Mouse (Mus musculus) lung, postnatal 0 days (tissue): Measurements from ENCODE around the gene Rb1. TPM values are rescaled to one million over a fixed set of nuclear protein-coding genes. Genes with fewer than 3 reads are reported as not detected.

ENCODE experiments used
- ATAC-seq: fragments of 200-750 bp; cut with Nextera tagmentation; 2 replicates; pipeline ENCODE4 v1.8.0; 2017; ENCODE audit warnings: moderate library complexity
- DNase-seq: peaks from one replicate; pipeline ENCODE4 v3.0.0-alpha.2; 2016; ENCODE audit warnings: low spot score
- H3K27ac ChIP-seq: fragments of 300-500 bp; sonication (generic); 2 replicates; pipeline ENCODE4 v1.5.1; 2014; ENCODE audit warnings: antibody characterized with exemption, mild to moderate bottlenecking, low read length, mixed read lengths
- H3K27me3 ChIP-seq: fragments of 300-500 bp; sonication (generic); replicated peaks from 2 replicates; pipeline ENCODE4 v1.6.1; 2014; ENCODE audit warnings: low read length, mixed read lengths; ENCODE audit not compliant: insufficient read depth
- H3K36me3 ChIP-seq: fragments of 300-500 bp; sonication (generic); 2 replicates; pipeline ENCODE4 v1.6.1; 2014; ENCODE audit warnings: low read length, mixed read lengths; ENCODE audit not compliant: insufficient read depth
- H3K4me1 ChIP-seq: fragments of 300-500 bp; sonication (generic); 2 replicates; pipeline ENCODE4 v1.6.1; 2014; ENCODE audit warnings: antibody characterized with exemption, low read depth, low read length, mixed read lengths; ENCODE audit not compliant: insufficient read depth
- H3K4me2 ChIP-seq: fragments of 300-500 bp; sonication (generic); replicated peaks from 2 replicates; pipeline ENCODE4 v1.6.1; 2014; ENCODE audit warnings: low read depth, mild to moderate bottlenecking, low read length, moderate library complexity, mixed read lengths
- H3K4me3 ChIP-seq: fragments of 300-500 bp; sonication (generic); 2 replicates; pipeline ENCODE4 v1.5.1; 2014; ENCODE audit warnings: low read depth, low read length
- H3K9ac ChIP-seq: fragments of 300-500 bp; sonication (generic); replicated peaks from 2 replicates; pipeline ENCODE4 v1.6.1; 2014; ENCODE audit warnings: low read depth, mild to moderate bottlenecking
- H3K9me3 ChIP-seq: fragments of 300-500 bp; sonication (generic); 2 replicates; pipeline ENCODE4 v1.6.1; 2016; ENCODE audit warnings: low read length, mixed read lengths
- CTCF ChIP-seq: IDR thresholded peaks from 2 replicates; pipeline ENCODE4 v1.5.1; 2016; ENCODE audit warnings: antibody characterized with exemption, mild to moderate bottlenecking
- EP300 ChIP-seq: IDR thresholded peaks from 2 replicates; pipeline ENCODE4 v1.6.1; 2016; ENCODE audit warnings: antibody characterized with exemption, mild to moderate bottlenecking, control low read depth
- WGBS: fragments of 180-500 bp; shearing (Covaris S2); extraction: QIAGEN DNeasy Blood & Tissue Kit; methylation state at CpG from one replicate; pipeline ENCODE4 v1.1.7; 2014; 5-methylcytosine and 5-hydroxymethylcytosine counted together
- polyA plus RNA-seq: library from polyadenylated mRNA; unstranded; fragments of >200 nt; fragmentation: Nextera tagmentation; extraction: Ambion mirVana; gene quantifications from 2 replicates; pipeline ENCODE4 v1.2.1, GENCODE M21; 2015

Gene Rb1
- polyA plus RNA-seq, 1 experiment from 2014 or later, result 14.7 TPM

- no peak overlapping the region for H3K27ac ChIP-seq
- 0 out of 2 replicates have a peak, but pooled peaks cover 3% of the 10 kb centered on the region for H3K4me1 ChIP-seq
- WGBS, result 81% methylated on average over 4 of the region's 4 CpGs
- no peaks in the 10 kb centered on the region for H3K9me3 ChIP-seq
- no peak for DNase-seq
- H3K4me3 ChIP-seq, result no peak overlapping the region
- H3K9ac ChIP-seq, result no peak overlapping the region
- no peak for ATAC-seq
- TF ChIP-seq EP300 (no peak), CTCF (no peak)
- H3K27me3 ChIP-seq, result no peaks in the 10 kb centered on the region
- H3K36me3 ChIP-seq, result no peaks in the 10 kb centered on the region
- no peak overlapping the region for H3K4me2 ChIP-seq
Measured at GRCm38 (mm10) chr14:73145531-73145930, 180.1 kb downstream of the Rb1 start.

GRCm38 (mm10) chr14:73143710-73144420, 181.8 kb downstream of the Rb1 start:
- 30% methylated on average over 25 of the region's 25 CpGs for WGBS
- TF ChIP-seq EP300 (no peak), CTCF (no peak)
- ATAC-seq, result no peak; the same call in 1 of the 2 replicates

GRCm38 (mm10) chr14:73142896-73143709, 182.5 kb downstream of the Rb1 start:
- under 1% methylated on average over 25 of the region's 88 CpGs for WGBS

More at GRCm38 (mm10) chr14:73143710-73144420, 181.8 kb downstream of the Rb1 start:
- Histone ChIP-seq H3K9me3 (no peaks in the 10 kb centered on the region), H3K4me1 (0 out of 2 replicates have a peak, but pooled peaks cover 3% of the 10 kb centered on the region), H3K4me2 (peak overlapping the region; percentile 85), H3K27me3 (no peaks in the 10 kb centered on the region), H3K36me3 (no peaks in the 10 kb centered on the region), H3K27ac (peak overlapping the region; percentile 98), H3K4me3 (peak overlapping the region; percentile 75), H3K9ac (peak overlapping the region; percentile 98)
- DNase-seq, result peak; percentile 7

GRCm38 (mm10) chr14:73142421-73142895, 183.2 kb downstream of the Rb1 start:
- Histone ChIP-seq H3K9me3 (no peaks in the 10 kb centered on the region), H3K27me3 (no peaks in the 10 kb centered on the region), H3K4me1 (0 out of 2 replicates have a peak, but pooled peaks cover 3% of the 10 kb centered on the region), H3K27ac (peak overlapping the region; percentile 98), H3K9ac (peak overlapping the region; percentile 98), H3K4me3 (peak overlapping the region; percentile 75), H3K4me2 (peak overlapping the region; percentile 85), H3K36me3 (no peaks in the 10 kb centered on the region)
- no peak; the same call in 1 of the 2 replicates for ATAC-seq
- 2% methylated on average over 11 of the region's 11 CpGs for WGBS
- peak; percentile 50 for DNase-seq
- TF ChIP-seq CTCF (no peak), EP300 (no peak)

More at GRCm38 (mm10) chr14:73142896-73143709, 182.5 kb downstream of the Rb1 start:
- Histone ChIP-seq H3K9ac (peak overlapping the region; percentile 98), H3K27me3 (no peaks in the 10 kb centered on the region), H3K9me3 (no peaks in the 10 kb centered on the region), H3K27ac (peak overlapping the region; percentile 98), H3K4me3 (peak overlapping the region; percentile 75), H3K36me3 (no peaks in the 10 kb centered on the region), H3K4me1 (0 out of 2 replicates have a peak, but pooled peaks cover 3% of the 10 kb centered on the region), H3K4me2 (peak overlapping the region; percentile 85)
- ATAC-seq, result peak; percentile 94
- peak; percentile 86 for DNase-seq
- TF ChIP-seq CTCF (no peak; the same call in none of the 2 replicates), EP300 (no peak)

GRCm38 (mm10) chr14:73141800-73142199, 183.8 kb downstream of the Rb1 start:
- WGBS, result 84% methylated on average over 3 of the region's 3 CpGs

GRCm38 (mm10) chr14:73139866-73140265, 185.8 kb downstream of the Rb1 start:
- Histone ChIP-seq H3K9ac (no peak overlapping the region), H3K36me3 (no peaks in the 10 kb centered on the region), H3K4me2 (no peak overlapping the region), H3K27me3 (no peaks in the 10 kb centered on the region), H3K27ac (no peak overlapping the region), H3K4me3 (no peak overlapping the region), H3K4me1 (0 out of 2 replicates have a peak, but pooled peaks cover 3% of the 10 kb centered on the region), H3K9me3 (no peaks in the 10 kb centered on the region)
- ATAC-seq (no peak), DNase-seq (no peak)
- WGBS, result 36% methylated on average over 5 of the region's 5 CpGs
- TF ChIP-seq CTCF, result no peak
- no peak for TF ChIP-seq EP300

More at GRCm38 (mm10) chr14:73141800-73142199, 183.8 kb downstream of the Rb1 start:
- Histone ChIP-seq H3K9ac (no peak overlapping the region), H3K4me3 (no peak overlapping the region), H3K9me3 (no peaks in the 10 kb centered on the region), H3K27ac (no peak overlapping the region), H3K36me3 (no peaks in the 10 kb centered on the region), H3K4me1 (0 out of 2 replicates have a peak, but pooled peaks cover 3% of the 10 kb centered on the region), H3K4me2 (no peak overlapping the region), H3K27me3 (no peaks in the 10 kb centered on the region)
- no peak for ATAC-seq
- TF ChIP-seq CTCF, result no peak
- no peak for TF ChIP-seq EP300
- DNase-seq, result no peak
